Mouse (Mus musculus): Measurements from ENCODE around the gene Spo11.

The Spo11 gene

GRCm38 (mm10) chr2:172958579-172958978 is 18.9 kb upstream of the Spo11 start:
- DNase-seq (ENCODE audit: low read depth, low spot score), result no peak

GRCm38 (mm10) chr2:172959006-172959768 is 18.3 kb upstream of the Spo11 start:
- DNase-seq (ENCODE audit: low read depth, low spot score), result no peak

GRCm38 (mm10) chr2:172960350-172960749 is 17.1 kb upstream of the Spo11 start:
- no peak for DNase-seq (ENCODE audit: low read depth, low spot score)

GRCm38 (mm10) chr2:172961211-172961610 is 16.3 kb upstream of the Spo11 start:
- DNase-seq (ENCODE audit: low read depth, low spot score), result no peak

- DNase-seq (ENCODE audit: low read depth, low spot score), result no peak
Observed at GRCm38 (mm10) chr2:172965249-172965648, 12.3 kb upstream of the Spo11 start.

- peak; percentile 39 for DNase-seq (ENCODE audit: low read depth, low spot score)
Observed at GRCm38 (mm10) chr2:172966480-172966879, 11.0 kb upstream of the Spo11 start.

GRCm38 (mm10) chr2:172971865-172972264 is 5.6 kb upstream of the Spo11 start:
- DNase-seq (ENCODE audit: low read depth, low spot score), result no peak

GRCm38 (mm10) chr2:172973806-172974565 is 3.5 kb upstream of the Spo11 start:
- DNase-seq (ENCODE audit: low read depth, low spot score), result no peak

- no peak for DNase-seq (ENCODE audit: low read depth, low spot score)
Observed at GRCm38 (mm10) chr2:172974701-172975100, 2.8 kb upstream of the Spo11 start.

GRCm38 (mm10) chr2:172975159-172975558 is 2.3 kb upstream of the Spo11 start:
- DNase-seq (ENCODE audit: low read depth, low spot score), result no peak

GRCm38 (mm10) chr2:172976661-172977238 is 750 bp upstream of the Spo11 start:
- DNase-seq (ENCODE audit: low read depth, low spot score), result peak; percentile 55

- peak; percentile 26 for DNase-seq (ENCODE audit: low read depth, low spot score)
Observed at GRCm38 (mm10) chr2:172978131-172978633, 682 bp downstream of the Spo11 start.

GRCm38 (mm10) chr2:172979666-172980345 is 2.3 kb downstream of the Spo11 start:
- no peak for DNase-seq (ENCODE audit: low read depth, low spot score)

GRCm38 (mm10) chr2:172982776-172983561 is 5.5 kb downstream of the Spo11 start:
- no peak for DNase-seq (ENCODE audit: low read depth, low spot score)

GRCm38 (mm10) chr2:172990161-172990560 is 12.7 kb downstream of the Spo11 start:
- no peak for DNase-seq (ENCODE audit: low read depth, low spot score)

- DNase-seq (ENCODE audit: low read depth, low spot score), result peak; percentile 69
Observed at GRCm38 (mm10) chr2:172996207-172996606, 18.7 kb downstream of the Spo11 start.

GRCm38 (mm10) chr2:172997748-172998147 is 20.2 kb downstream of the Spo11 start:
- DNase-seq (ENCODE audit: low read depth, low spot score), result no peak

- DNase-seq (ENCODE audit: low read depth, low spot score), result no peak
Observed at GRCm38 (mm10) chr2:172998478-172998877, 21.0 kb downstream of the Spo11 start.

- DNase-seq (ENCODE audit: low read depth, low spot score), result peak; percentile 98
Observed at GRCm38 (mm10) chr2:172999630-173000284, 22.3 kb downstream of the Spo11 start, which contains the start of gene Rae1. Rae1 (plus strand) TSS chr2:173000117.

- DNase-seq (ENCODE audit: low read depth, low spot score), result no peak
Observed at GRCm38 (mm10) chr2:173000285-173000652, 22.8 kb downstream of the Spo11 start.

Data from A20 (cell line).